Mouse (Mus musculus) stomach, embryonic 15.5 days (tissue): ENCODE data around the gene Ren1. TPM values are rescaled to one million over a fixed set of nuclear protein-coding genes. Genes with fewer than 3 reads are reported as not detected.
"Not testable (repeated sequence)": the region's sequence is repeated elsewhere in the genome, so short reads cannot be mapped to it uniquely, and the experiment has no call there.

ENCODE experiments used
- ATAC-seq: fragments of 200-750 bp; cut with Nextera tagmentation; 2 replicates; pipeline ENCODE4 v1.8.0; 2017; ENCODE audit warnings: low read depth, moderate number of reproducible peaks, moderate TSS enrichment; ENCODE audit not compliant: insufficient read depth, low FRiP score
- H3K27ac ChIP-seq: fragments of 300-500 bp; sonication (generic); 2 replicates; pipeline ENCODE4 v1.5.1; 2015; ENCODE audit warnings: mild to moderate bottlenecking, inconsistent platforms
- H3K27me3 ChIP-seq: fragments of 300-500 bp; sonication (generic); replicated peaks from 2 replicates; pipeline ENCODE4 v1.6.1; 2015; ENCODE audit warnings: inconsistent platforms
- H3K36me3 ChIP-seq: fragments of 300-500 bp; sonication (generic); 2 replicates; pipeline ENCODE4 v1.6.1; 2015; ENCODE audit warnings: inconsistent platforms
- H3K4me1 ChIP-seq: fragments of 300-500 bp; sonication (generic); 2 replicates; pipeline ENCODE4 v1.6.1; 2015; ENCODE audit warnings: inconsistent platforms
- H3K4me2 ChIP-seq: fragments of 300-500 bp; sonication (generic); 2 replicates; pipeline ENCODE4 v1.6.1; 2015; ENCODE audit warnings: mild to moderate bottlenecking, inconsistent platforms
- H3K4me3 ChIP-seq: fragments of 300-500 bp; sonication (generic); replicated peaks from 2 replicates; pipeline ENCODE4 v1.5.1; 2015; ENCODE audit warnings: inconsistent platforms
- H3K9ac ChIP-seq: fragments of 300-500 bp; sonication (generic); 2 replicates; pipeline ENCODE4 v1.6.1; 2015; ENCODE audit warnings: inconsistent platforms
- H3K9me3 ChIP-seq: fragments of 300-500 bp; sonication (generic); 2 replicates; pipeline ENCODE4 v1.6.1; 2016; ENCODE audit warnings: inconsistent platforms
- WGBS: fragments of 180-500 bp; shearing (Covaris S2); methylation state at CpG from one replicate; pipeline ENCODE4 v1.1.7; 2015; 5-methylcytosine and 5-hydroxymethylcytosine counted together
- polyA plus RNA-seq: library from polyadenylated mRNA; unstranded; fragments of >200 nt; fragmentation: Nextera tagmentation; extraction: Ambion mirVana; gene quantifications from 2 replicates; pipeline ENCODE4 v1.2.1, GENCODE M21; 2015

Ren1 gene
- polyA plus RNA-seq, 1 experiment from 2014 or later: 2.8 TPM

- Histone ChIP-seq H3K4me1 (no peaks in the 10 kb centered on the region), H3K9me3 (no peaks in the 10 kb centered on the region), H3K4me2 (no peak overlapping the region), H3K27ac (no peak overlapping the region), H3K36me3 (no peaks in the 10 kb centered on the region), H3K27me3 (no peaks in the 10 kb centered on the region), H3K9ac (no peak overlapping the region), H3K4me3 (no peak overlapping the region)
- ATAC-seq: 0 out of 2 replicates have a peak, but pooled peaks have one; percentile 8
- 30% methylated on average over 5 of the region's 5 CpGs for WGBS
Measured at GRCm38 (mm10) chr1:133323333-133323732, 27.0 kb upstream of the Ren1 start.

GRCm38 (mm10) chr1:133325951-133326350 is 24.4 kb upstream of the Ren1 start:
- no peak for ATAC-seq
- 88% methylated on average over 8 of the region's 8 CpGs for WGBS
- Histone ChIP-seq H3K36me3 (no peaks in the 10 kb centered on the region), H3K4me3 (no peak overlapping the region), H3K4me2 (no peak overlapping the region), H3K27ac (no peak overlapping the region), H3K9me3 (no peaks in the 10 kb centered on the region), H3K9ac (no peak overlapping the region), H3K4me1 (peaks cover 5% of the 10 kb centered on the region; the same call in 1 of the 2 replicates), H3K27me3 (0 out of 2 replicates have a peak, but pooled peaks cover 7% of the 10 kb centered on the region)

GRCm38 (mm10) chr1:133327094-133327493 is 23.2 kb upstream of the Ren1 start:
- H3K9ac ChIP-seq: no peak overlapping the region
- ATAC-seq: no peak
- H3K4me3 ChIP-seq: no peak overlapping the region
- no peaks in the 10 kb centered on the region for H3K9me3 ChIP-seq
- peaks cover 5% of the 10 kb centered on the region; the same call in 1 of the 2 replicates for H3K4me1 ChIP-seq
- H3K27me3 ChIP-seq: 0 out of 2 replicates have a peak, but pooled peaks cover 7% of the 10 kb centered on the region
- H3K27ac ChIP-seq: no peak overlapping the region
- H3K36me3 ChIP-seq: no peaks in the 10 kb centered on the region
- H3K4me2 ChIP-seq: no peak overlapping the region
- 59% methylated on average over 5 of the region's 5 CpGs for WGBS

- H3K27me3 ChIP-seq: 0 out of 2 replicates have a peak, but pooled peaks cover 7% of the 10 kb centered on the region
- 77% methylated on average over 6 of the region's 6 CpGs for WGBS
- H3K4me1 ChIP-seq: peaks cover 5% of the 10 kb centered on the region; the same call in 1 of the 2 replicates
- no peak overlapping the region for H3K9ac ChIP-seq
- no peak overlapping the region for H3K4me3 ChIP-seq
- no peak overlapping the region for H3K27ac ChIP-seq
- no peaks in the 10 kb centered on the region for H3K36me3 ChIP-seq
- no peak for ATAC-seq
- H3K4me2 ChIP-seq: no peak overlapping the region
- no peaks in the 10 kb centered on the region for H3K9me3 ChIP-seq
Measured at GRCm38 (mm10) chr1:133328299-133328795, 22.0 kb upstream of the Ren1 start.

- H3K9ac ChIP-seq: no peak overlapping the region
- H3K27me3 ChIP-seq: 0 out of 2 replicates have a peak, but pooled peaks cover 7% of the 10 kb centered on the region
- H3K4me1 ChIP-seq: peaks cover 5% of the 10 kb centered on the region; the same call in 1 of the 2 replicates
- WGBS: 6% methylated on average over 34 of the region's 34 CpGs
- peak overlapping the region; percentile 61 for H3K4me2 ChIP-seq
- H3K36me3 ChIP-seq: no peaks in the 10 kb centered on the region
- no peaks in the 10 kb centered on the region for H3K9me3 ChIP-seq
- peak overlapping the region; percentile 27 for H3K4me3 ChIP-seq
- ATAC-seq: no peak
- H3K27ac ChIP-seq: no peak overlapping the region
Measured at GRCm38 (mm10) chr1:133328896-133329637, 21.2 kb upstream of the Ren1 start.

- ATAC-seq: no peak
- Histone ChIP-seq H3K36me3 (no peaks in the 10 kb centered on the region), H3K9ac (no peak overlapping the region), H3K27ac (no peak overlapping the region), H3K27me3 (0 out of 2 replicates have a peak, but pooled peaks cover 7% of the 10 kb centered on the region), H3K4me2 (peak overlapping the region; percentile 61), H3K4me1 (peaks cover 5% of the 10 kb centered on the region; the same call in 1 of the 2 replicates), H3K9me3 (no peaks in the 10 kb centered on the region), H3K4me3 (peak overlapping the region; percentile 27)
- WGBS: 18% methylated on average over 7 of the region's 7 CpGs
Measured at GRCm38 (mm10) chr1:133329638-133329964, 20.7 kb upstream of the Ren1 start.

GRCm38 (mm10) chr1:133331142-133331541 is 19.2 kb upstream of the Ren1 start:
- 0 out of 2 replicates have a peak, but pooled peaks cover 7% of the 10 kb centered on the region for H3K27me3 ChIP-seq
- WGBS: 65% methylated on average over 3 of the region's 3 CpGs
- no peaks in the 10 kb centered on the region for H3K36me3 ChIP-seq
- no peak overlapping the region for H3K9ac ChIP-seq
- no peaks in the 10 kb centered on the region for H3K9me3 ChIP-seq
- peaks cover 5% of the 10 kb centered on the region; the same call in 1 of the 2 replicates for H3K4me1 ChIP-seq
- no peak overlapping the region for H3K4me3 ChIP-seq
- no peak overlapping the region for H3K27ac ChIP-seq
- H3K4me2 ChIP-seq: no peak overlapping the region
- no peak for ATAC-seq

GRCm38 (mm10) chr1:133332656-133333430 is 17.5 kb upstream of the Ren1 start:
- H3K4me2 ChIP-seq: no peak overlapping the region
- no peaks in the 10 kb centered on the region for H3K9me3 ChIP-seq
- H3K27me3 ChIP-seq: 0 out of 2 replicates have a peak, but pooled peaks cover 7% of the 10 kb centered on the region
- no peak for ATAC-seq
- peaks cover 5% of the 10 kb centered on the region; the same call in 1 of the 2 replicates for H3K4me1 ChIP-seq
- H3K9ac ChIP-seq: no peak overlapping the region
- H3K27ac ChIP-seq: no peak overlapping the region
- H3K36me3 ChIP-seq: no peaks in the 10 kb centered on the region
- H3K4me3 ChIP-seq: no peak overlapping the region
- 88% methylated on average over 11 of the region's 11 CpGs for WGBS

GRCm38 (mm10) chr1:133333937-133334336 is 16.4 kb upstream of the Ren1 start:
- no peak overlapping the region for H3K4me3 ChIP-seq
- H3K4me1 ChIP-seq: peaks cover 5% of the 10 kb centered on the region; the same call in 1 of the 2 replicates
- no peak for ATAC-seq
- no peak overlapping the region for H3K27ac ChIP-seq
- H3K4me2 ChIP-seq: no peak overlapping the region
- no peak overlapping the region for H3K9ac ChIP-seq
- no peaks in the 10 kb centered on the region for H3K9me3 ChIP-seq
- WGBS: 72% methylated on average over 6 of the region's 6 CpGs
- 0 out of 2 replicates have a peak, but pooled peaks cover 7% of the 10 kb centered on the region for H3K27me3 ChIP-seq
- H3K36me3 ChIP-seq: no peaks in the 10 kb centered on the region

- 69% methylated on average over 1 of the region's 1 CpGs for WGBS
Measured at GRCm38 (mm10) chr1:133340403-133340802, 9.9 kb upstream of the Ren1 start.

GRCm38 (mm10) chr1:133344357-133344756 is 6.0 kb upstream of the Ren1 start:
- no peak overlapping the region for H3K9ac ChIP-seq
- H3K9me3 ChIP-seq: no peaks in the 10 kb centered on the region
- no peak overlapping the region for H3K4me3 ChIP-seq
- no peak overlapping the region for H3K27ac ChIP-seq
- H3K4me1 ChIP-seq: no peaks in the 10 kb centered on the region; the same call in 1 of the 2 replicates
- H3K36me3 ChIP-seq: no peaks in the 10 kb centered on the region
- no peak overlapping the region for H3K4me2 ChIP-seq
- H3K27me3 ChIP-seq: no peaks in the 10 kb centered on the region
- ATAC-seq: no peak
- WGBS: 84% methylated on average over 2 of the region's 2 CpGs

More at GRCm38 (mm10) chr1:133340403-133340802, 9.9 kb upstream of the Ren1 start:
- H3K4me1 ChIP-seq, H3K36me3 ChIP-seq, ATAC-seq, H3K27me3 ChIP-seq, H3K9ac ChIP-seq, H3K4me3 ChIP-seq, H3K27ac ChIP-seq, H3K9me3 ChIP-seq, H3K4me2 ChIP-seq: not testable (repeated sequence)
